Mouse (Mus musculus): ENCODE data around the gene Il12rb1.

DNA sequence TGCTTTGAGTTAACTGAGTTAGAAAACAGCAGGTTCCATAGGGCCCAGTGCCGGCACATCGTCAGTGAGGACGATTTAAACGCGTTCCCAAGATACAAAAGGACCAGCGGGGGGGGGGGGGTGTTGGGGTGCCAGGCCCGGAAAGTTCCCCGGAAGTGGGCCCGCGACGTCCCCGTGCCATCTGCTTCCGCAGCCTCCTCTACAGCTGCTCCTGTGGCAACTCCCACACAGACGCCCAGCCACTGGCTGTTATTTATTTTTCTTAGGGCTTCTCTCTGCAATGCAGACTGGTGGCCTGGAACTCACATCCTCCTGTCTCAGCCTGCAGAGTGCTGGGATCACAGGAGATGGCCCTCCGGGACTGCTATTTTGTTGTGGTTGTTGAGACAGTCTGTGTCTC, 7.1 kb upstream of the Il12rb1 start:
- TF ChIP-seq CTCF (IDR thresholded peaks at IDR 0.05; ENCODE audit: borderline replicate concordance, extremely low read depth, insufficient read depth, insufficient read length) (no peak), POLR2A (IDR thresholded peaks at IDR 0.05; ENCODE audit: borderline replicate concordance, extremely low read depth, insufficient read depth, insufficient read length, poor library complexity, severe bottlenecking) (no peak)

Data from brain, embryonic 14.5 days (tissue).